Mouse (Mus musculus) thymus, postnatal 25 days (tissue): ENCODE data around the gene Slc35f1.

Experiments
- DNase-seq: peaks from one replicate; pipeline ENCODE4 v3.0.0; 2022

Slc35f1 gene

DNA sequence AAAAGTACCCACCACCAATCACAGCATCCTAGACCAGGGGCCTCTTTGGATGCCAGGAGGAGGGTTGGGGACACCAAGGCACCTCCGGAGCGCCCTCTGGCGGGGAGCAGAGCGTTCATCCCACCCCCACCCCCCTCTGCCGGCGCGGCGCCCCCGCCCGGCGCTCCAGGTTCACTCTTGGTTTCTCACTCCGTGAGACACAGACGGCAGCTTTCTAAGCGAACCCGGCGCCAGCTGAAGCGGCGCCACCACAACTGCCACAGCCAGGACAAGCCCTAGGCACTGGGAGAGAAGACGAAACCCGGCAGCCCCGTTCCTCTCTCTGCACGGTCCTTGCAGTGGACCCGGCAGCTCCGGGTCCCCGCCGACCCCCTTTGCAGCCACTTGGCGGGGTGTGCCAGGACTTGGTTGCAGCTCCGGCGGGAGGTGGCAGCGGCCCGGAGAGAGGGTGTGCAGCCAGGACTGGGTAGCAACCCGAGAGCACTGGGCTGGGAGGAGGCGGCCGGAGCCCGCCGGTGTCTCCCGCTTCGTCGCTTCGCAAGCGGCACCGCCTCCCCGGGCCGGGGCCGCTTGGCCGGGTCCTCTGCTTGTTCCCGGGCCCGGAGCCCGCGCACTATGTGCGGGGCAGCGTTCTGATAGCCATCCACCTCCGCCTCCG, at the start of gene Slc35f1:
TSS of gene Slc35f1 (plus strand) at position 200 of the 658 bp plus-strand sequence.
- DNase-seq = no peak

DNA sequence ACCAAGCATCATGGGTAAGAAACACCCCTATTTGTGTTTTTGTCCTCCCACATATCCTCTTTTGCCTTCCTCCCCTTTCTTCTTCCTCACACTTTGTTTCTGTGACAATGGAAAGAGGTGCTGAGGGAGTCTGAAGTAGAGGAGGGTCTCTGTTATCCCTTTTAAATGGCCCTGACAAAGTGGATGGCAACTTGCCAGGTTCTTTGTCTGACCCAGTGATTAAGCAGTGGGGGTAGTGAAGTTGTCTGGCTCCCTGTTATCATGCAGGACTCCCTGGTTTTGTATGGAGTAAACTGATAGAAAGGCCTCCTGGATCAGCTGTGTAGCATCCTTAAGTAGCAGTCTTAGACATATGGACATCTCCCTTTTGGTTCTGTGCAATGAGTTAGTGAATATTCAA, 19.1 kb upstream of the Slc35f1 start:
- DNase-seq = no peak

DNA sequence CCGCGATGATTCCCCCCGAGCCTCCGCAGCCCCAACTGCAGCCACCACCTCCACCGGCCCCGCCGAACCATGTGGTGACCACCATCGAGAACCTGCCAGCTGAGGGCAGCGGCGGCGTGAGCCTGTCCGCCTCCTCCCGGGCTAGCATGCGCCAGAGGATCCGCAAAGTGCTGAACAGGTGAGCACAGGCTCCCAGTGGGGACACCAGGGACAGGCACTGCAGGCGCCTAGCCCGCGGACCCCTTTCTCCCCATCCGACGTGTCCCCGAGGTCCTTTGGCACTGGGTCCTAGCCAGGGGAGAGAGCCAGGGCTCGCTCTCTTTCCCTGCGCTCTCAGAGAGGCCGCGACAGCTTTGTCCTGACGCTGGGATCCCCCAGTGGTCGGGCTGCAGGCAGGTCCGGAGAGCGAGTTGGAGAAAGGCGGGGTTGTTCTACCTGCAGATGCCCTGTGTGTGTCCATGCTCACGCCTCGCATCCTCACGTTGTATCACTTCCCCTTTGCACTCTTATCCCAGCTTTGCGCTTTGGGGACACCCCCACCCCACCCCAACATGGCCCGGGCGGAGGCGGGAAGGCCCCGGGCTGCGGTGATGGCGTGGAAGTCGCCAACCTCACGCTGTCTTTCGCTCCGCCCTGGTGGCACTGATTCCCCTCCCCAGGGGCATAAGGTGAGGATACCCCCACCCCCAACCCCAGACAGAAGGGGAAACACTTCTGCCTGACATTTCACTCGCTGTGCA, 829 bp downstream of the Slc35f1 start:
- DNase-seq = no peak

DNA sequence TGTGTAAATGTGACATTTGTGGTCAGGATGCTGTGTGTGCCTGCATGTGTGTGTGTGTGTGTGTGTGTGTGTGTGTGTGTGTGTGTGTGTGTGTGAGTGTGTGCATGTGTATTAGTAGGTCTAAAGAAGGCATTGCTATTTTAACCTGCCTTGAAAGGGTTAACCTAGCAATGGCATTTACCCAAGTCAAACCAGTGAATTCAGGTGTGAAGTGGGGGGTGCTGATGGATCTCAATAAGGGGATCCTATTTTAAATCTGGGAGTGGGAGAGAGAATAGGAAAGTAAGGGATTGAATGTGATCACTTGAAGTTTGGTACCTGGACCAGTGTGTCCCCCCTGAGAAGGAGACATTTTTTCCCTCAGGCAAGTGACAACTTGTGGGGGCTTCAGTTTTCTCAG, 13.4 kb downstream of the Slc35f1 start:
- DNase-seq = no peak

DNA sequence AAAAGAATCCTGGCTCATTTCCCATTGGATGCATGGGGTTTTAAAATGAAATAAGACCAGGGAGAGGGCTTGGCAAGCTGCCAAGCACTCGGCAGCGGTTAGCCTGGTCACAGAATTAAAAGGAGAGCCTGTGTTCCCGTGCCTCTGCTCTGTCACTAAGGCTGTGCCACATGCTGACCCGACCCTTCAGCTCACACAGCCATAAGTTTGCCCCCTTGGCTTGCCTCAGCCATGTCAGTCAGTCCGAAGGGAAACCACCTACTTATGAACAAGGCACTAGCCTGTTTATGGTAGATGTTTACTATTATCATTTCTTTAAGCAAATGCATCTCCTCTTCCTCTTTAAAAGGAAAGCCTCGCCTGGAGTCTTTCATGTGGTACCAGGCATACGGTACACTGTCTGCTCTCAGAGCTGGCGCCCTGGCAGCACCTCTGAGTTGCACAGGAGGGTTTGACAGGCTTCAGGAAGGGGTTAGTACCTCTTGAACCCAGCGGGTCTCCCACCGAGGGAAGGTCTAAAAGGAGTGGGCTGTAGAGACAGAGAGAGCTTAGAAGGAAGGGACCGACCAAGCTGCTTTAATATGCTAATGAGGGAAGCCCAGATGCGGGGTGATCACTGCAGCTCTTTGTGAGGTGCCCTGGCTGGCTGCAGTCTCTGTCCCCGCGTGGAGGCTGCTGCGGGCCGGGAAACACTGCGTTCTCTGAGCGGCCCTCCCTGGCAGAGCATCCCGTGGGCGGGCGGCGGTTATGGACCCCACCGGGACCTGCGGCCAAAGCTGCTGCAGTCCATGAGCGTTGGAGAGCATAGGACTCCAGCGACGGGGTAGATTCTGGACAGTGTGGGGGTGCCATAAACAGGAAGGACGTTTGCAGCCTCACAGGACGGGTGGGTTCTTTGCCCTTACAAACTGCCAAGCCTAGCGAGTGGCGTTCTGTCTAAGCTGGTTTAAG, 14.0 kb downstream of the Slc35f1 start:
- DNase-seq = no peak

DNA sequence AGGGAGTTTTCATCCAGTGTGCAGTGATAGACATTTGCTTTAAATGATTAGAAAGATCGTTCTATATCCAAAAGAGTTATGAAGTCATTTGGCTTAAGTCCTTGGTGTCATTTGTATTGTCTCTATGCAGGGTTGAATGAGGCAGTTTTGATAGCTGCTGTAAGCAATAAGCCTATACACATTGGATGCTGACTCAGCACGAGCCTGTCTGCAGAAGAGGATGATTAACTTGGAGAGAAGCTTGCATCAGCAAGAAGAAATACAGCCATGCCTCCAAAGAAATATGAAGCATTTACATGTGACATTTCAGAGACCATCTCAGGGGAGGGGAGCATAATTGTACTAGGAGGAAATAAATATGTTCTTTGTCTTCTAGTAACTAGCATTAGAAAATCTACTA, 19.1 kb downstream of the Slc35f1 start:
- no peak for DNase-seq

DNA sequence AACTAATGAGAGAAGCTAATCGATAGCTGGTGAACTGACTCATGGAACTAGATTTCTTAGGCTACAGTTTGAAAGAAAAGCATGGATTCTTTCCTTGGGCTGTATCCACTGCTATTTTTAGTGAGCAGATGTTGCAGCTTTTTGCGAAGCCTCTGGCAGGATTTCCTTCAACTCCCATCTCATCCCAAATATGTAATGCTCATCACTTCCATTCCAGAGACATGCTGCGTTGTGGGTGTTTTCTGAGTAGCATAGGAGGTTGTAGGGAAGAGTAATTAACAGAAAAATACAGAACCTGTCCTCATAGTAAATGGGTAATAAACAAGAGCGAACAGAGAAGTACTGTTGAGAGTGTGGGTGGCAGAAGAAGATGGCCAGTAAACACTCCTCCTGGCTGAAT, 21.8 kb downstream of the Slc35f1 start:
- no peak for DNase-seq

DNA sequence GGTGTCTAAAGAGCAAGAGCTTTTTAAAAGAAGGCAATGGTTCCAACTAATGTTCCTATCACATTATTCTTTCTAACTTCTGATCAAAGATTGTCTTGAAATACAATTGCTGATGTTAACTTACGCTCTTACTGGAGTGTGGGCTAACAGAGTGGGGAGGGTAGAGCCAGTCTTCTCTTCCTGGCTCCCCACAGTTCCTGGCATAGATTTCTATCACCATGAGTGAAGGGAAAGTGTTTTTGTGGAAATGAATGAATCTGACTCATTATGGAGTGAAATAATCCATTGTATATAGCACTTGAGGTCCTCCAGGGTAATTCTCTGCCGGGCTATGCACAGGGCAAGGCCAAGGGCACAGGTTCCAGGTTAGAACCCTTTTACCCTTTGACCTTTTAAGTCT, 24.2 kb downstream of the Slc35f1 start:
- DNase-seq = no peak

DNA sequence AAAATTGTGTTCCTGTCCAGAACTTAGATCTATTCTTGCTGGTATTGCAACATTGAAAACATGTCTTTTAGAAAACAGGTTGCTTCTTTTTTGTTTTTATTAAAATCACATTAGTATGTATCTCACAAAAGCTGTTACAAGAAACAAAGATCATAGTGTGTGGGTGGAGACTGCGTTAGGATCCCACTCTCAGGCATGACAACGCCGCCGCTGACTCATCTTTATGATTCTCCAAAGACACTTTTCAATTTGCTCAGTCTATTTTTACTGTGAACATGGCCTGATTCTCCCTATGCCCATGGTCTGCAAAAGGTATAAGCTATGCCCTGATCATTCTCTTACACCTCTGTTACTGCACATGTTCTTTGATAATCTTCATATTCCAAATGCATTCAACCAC, 24.8 kb downstream of the Slc35f1 start:
- no peak for DNase-seq

DNA sequence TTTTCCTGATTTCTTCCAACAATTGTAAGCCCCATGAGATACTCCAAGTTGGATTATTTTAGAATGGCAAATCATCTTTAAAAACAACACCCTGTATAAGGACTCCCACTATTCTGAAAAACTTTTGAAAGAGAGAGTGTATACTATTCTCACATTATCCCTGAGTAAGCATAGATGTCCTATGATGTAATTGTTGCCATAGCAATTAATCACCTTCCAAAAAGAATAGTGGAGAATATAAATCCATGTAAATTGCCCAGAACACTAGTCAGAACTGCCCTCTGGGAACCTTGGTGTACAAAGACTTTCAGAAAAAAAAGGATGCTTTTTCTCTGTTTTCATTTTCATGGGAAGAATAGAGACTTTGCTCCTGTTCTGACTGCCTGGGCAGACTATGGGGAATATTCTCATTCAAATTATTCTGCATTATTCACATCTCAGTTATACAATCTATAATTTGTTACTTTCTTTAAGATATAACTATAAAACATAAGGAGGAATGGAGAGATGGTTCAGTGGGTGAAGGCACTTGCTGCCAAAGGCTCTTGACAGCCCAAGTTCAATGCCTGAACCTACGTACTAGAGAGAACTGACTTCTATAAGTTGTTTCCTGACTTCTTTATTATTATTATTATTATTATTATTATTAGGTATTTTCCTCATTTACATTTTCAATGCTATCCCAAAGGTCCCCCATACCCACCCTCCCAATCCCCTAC, 28.0 kb downstream of the Slc35f1 start:
- DNase-seq = no peak

DNA sequence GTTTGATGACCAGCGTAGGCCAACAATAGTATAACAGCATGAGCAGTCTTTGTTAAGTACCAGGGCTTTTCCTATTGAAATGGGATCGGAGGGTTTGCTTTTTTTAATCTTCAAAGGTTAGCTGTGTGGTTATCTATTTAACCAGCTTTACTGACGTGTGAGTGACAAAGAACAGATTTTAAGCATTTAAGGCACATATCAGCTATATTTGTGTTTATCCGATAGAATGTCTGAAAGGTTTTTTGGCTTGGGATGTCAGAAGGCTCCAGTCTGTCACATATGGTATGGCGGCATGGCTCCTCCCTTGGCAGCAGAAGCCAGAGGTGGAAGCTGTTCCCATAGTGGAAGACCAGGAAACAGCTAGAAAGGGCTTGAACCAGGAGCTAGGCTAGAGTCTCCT, 36.3 kb downstream of the Slc35f1 start:
- no peak for DNase-seq

DNA sequence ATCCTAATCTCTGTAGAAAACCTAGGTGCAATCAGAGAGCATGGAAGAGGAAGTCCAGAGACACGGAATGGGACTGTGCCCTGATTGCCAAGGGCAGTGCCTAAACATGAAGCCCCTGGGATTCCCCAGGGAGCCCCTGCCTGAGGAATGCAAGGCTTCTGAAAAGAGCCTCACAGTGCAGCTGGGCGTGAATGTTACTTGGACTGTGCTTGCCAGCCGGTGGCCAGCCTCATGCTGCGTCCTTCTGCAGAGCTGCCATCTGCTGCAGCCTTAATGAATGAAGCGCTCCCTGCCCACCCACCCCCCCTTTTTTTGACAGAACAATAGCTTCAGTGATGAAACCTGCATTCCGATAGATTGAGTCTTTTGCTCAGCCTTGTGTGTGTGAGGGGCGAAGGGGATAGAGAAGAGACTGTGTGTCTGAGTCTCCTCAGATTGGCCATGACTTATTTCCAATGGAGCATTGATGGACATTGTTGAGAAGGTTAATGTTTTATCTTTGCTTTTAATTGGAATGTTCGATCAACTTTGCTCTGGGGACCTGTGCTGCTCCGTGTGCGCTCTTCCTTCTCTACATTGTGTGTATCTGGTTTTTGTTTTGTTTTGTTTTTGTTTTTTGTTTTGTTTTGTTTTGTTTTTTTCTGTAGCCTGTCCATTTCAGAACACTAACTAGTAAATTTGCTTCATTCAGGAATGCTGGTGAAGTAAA, 52.5 kb downstream of the Slc35f1 start:
- no peak for DNase-seq

DNA sequence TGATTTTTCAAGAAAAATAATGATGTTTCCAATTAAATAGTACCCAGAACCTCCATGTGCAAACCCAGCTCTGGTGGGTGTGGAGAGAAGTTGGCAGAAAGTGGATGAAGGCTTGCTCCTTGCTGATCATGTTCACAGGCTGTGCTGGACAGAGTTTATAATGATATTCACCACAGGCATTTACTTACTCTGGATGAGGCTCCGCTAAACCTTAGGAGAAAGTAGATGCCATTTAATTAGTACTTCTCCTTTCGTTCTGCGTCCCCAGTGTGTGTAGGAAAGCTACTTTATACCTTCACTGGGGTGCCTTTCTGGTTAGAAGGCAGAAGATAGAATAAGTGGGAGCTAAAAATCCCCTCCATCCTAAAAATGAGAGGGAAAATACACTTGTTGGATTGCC, 53.5 kb downstream of the Slc35f1 start:
- no peak for DNase-seq

DNA sequence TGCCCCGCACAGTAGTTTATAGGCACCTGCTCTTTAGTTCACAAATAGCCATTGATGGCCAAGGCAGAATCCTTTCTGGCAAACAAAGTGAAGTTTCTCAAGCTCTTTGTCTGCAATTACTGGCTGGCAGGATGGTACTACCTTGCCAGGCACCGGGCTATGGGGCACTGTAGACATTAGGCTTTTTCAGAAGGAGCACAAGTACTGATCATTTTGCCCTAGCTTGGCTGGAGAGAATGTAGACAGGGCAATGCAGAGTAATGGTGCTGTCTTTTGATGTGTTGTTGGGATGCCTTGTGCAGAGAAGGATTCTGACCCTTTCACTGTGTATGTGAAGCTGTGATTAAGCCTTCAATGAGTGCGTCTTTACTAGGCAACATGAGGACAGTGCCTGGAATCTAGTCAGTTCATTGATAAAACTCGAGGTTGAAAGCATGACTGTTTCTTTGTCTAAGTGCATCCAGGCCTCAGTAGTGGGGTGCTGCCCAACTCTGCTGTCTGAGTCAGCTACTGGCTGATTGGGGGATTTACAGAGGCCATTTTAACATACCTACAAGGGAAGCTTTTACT, 57.8 kb downstream of the Slc35f1 start:
- DNase-seq = no peak

DNA sequence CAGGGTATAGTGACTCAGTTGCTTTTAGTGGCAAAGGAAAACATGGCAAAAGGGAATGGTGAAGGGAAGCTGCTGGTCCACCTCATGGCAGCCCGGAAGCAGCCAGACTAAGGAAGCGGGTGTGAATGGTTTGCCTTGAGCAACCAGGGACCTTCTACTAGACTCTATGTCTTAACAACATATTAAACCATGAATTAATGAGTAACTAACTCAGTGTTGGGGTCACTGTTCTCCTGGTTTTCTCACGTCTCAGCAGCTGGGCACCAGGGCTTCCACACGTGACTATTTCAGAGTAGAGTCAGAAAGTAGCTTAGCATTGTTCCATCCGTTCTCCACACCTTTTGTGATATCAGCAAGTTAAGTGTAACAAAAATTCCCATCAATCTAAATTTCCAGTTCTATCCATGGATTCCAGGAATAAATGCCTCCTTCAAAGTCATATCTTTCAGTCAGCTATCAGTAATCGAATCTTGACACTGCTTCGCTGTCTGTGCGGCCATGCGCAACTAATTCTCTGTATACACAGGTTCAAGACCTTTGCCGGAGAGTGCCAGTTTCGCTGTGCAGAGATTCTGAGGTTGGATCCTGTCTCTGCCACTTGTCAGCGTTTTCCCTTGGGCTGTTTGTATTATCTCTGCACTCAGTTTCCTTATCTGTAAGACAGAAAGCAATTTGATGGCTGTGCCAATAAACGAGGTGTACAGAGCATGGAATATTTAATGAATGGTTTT, 65.8 kb downstream of the Slc35f1 start:
- DNase-seq = no peak

DNA sequence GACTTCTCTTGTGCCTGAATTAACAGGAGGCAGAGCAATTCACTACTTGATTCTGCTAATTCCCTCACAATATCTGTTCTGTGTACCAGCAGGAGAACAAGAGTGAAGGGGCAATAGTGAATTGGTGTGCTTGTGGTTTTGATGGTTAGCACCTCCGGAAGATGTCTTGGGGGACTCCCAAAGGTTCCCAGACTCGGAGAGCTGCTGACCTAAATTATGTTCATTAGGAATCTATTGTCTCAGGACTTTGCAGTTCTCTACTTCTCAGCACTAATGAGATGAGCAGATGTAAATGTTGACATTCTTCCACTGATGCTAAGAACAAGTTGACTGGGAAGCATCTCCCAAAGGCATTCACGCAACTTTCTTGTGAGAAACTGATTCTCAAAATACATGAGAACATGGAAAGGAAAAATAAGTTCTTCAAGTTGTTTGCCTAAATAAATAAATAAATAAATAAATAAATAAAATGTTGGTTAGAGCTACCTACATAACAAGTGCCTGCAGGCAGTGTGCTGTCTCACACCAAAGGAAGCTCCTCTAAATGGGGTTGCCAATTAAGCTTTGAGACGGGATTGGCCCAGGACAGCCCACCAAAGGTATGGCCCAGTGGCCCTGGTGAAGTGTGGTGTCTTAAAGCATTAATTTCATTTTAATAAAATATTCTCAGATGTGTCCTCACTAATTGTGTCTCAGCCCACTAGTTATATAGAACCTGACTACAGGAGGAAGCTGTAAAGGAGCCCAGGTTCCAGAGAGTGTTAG, 67.3 kb downstream of the Slc35f1 start:
- no peak for DNase-seq

DNA sequence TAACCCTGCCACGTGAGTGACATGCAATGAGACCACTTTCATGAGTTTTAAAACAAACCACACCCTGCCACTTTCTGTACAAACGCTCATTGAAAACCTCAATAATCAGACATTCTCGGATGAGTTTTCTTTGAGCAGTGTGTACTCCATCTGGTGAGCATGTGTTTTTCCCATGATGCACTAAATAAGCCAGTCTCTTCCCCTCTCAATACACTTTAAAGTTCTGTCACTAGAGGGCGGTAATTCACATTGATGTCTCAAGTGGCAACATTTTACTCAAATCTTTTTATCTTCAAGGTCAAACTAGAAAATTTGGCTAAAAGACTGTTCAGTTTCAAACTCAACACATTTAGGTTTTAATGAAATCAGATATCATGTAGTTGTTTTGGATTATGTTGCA, 68.3 kb downstream of the Slc35f1 start:
- DNase-seq = no peak

DNA sequence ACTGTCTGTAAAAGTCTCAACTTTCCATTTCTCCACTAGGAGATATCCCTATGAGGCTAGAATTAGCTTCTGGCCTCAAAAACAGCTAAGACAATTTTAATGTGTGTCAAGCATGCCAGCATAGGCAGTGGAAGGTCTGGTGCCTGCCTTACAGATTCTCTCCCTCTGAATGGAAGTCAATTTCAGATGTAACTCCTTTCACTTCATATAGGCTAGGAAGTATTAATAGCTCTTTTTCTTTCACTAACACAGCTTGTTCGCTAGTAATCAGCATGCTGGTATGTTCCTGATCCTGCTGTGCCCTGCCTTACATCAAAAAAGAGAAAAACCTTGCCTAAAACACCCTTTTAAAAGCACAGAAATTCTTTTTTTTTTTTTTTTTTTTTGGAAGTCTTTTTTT, 70.2 kb downstream of the Slc35f1 start:
- DNase-seq = no peak

DNA sequence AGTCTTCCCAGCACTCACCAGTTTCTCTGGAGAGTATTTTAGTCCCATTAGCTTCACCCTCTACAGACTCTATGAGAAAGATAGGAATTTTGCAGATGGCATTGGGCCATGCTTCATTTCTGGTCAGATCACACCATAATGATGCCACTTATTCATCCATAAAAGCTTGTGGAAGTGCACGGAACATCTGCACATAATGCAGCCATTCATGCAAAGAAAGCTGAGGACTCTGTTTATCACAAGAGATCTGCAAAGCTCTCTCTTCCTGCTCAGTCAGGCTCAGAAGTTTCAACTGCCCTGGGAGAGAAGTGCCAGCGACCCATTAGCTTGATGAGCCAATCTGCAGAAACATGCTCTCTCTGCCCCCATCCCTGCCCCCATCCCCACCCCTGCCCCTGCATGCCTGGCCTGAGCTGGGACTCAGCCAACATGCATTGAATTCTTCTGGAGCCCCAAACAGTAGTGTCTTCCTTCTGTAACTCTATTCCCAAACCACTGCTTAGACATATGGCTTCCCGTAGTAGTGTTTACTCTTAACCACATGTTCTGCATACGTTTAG, 89.7 kb downstream of the Slc35f1 start:
- DNase-seq = no peak

DNA sequence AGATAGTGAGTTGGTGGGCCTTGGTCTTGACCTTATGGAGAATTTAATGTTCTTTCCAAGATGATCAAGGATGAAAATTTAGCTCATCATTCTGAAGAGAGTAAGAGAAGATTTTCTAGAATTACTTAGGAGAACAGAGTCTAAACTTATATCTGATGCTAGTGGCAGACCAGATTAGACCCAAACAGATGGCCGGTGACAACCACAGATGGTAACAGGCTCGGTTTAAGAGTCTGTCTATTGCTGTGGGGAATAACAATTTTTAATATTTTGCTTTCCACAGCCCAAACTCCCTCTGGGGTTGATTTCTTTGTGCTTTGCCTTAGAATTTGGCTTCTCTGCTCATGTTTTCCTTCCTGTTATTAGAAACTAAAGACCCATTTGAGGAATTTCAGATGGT, 96.7 kb downstream of the Slc35f1 start:
- DNase-seq = no peak
